In genomic region chr6:97699752-97700098, GRCm38 (mm10) we compare ENCODE assay signal across 21 mouse cellular contexts.
DNase-seq lines count a peak whose midpoint lies in the region; ATAC-seq and TF ChIP-seq lines count a peak whose summit lies in the region.
"Had no signal": no experiment of that assay in that cellular context is flagged by ENCODE, and none has a peak within 500 bp of the region (broad histone marks: within the 10 kb centered on the region; RNA-seq: fewer than 3 reads in every experiment).

No protein-coding gene starts in this region.

- H3K4me2 ChIP-seq in forebrain, embryonic 14.5 days (ENCODE audit: low read length): no peak overlapping the region
- no peak overlapping the region for H3K4me2 ChIP-seq in hindbrain, embryonic 16.5 days (ENCODE audit: low read length)
- H3K4me2 ChIP-seq in neural tube, embryonic 14.5 days (ENCODE audit: low read depth, low read length): no peak overlapping the region
- H3K4me2 ChIP-seq: kidney, embryonic 15.5 days; limb, embryonic 13.5 days; lung, embryonic 15.5 days had no signal

- H3K9ac ChIP-seq in forebrain, embryonic 14.5 days (ENCODE audit: low read length): no peak overlapping the region
- no peak overlapping the region for H3K9ac ChIP-seq in hindbrain, embryonic 16.5 days (ENCODE audit: low read depth, low read length)
- H3K9ac ChIP-seq in neural tube, embryonic 14.5 days (replicated peaks; ENCODE audit: low read depth, low read length): no peak overlapping the region
- H3K9ac ChIP-seq: kidney, embryonic 15.5 days; limb, embryonic 13.5 days; liver, embryonic 14.5 days; lung, embryonic 15.5 days had no signal

- no peaks in the 10 kb centered on the region for H3K4me1 ChIP-seq in forebrain, embryonic 14.5 days (ENCODE audit: control insufficient read depth, insufficient read depth, low read length)
- peaks cover 10% of the 10 kb centered on the region for H3K4me1 ChIP-seq in forebrain, embryonic 10.5 days
- peaks cover 4% of the 10 kb centered on the region for H3K4me1 ChIP-seq in hindbrain, embryonic 16.5 days (ENCODE audit: control insufficient read depth, insufficient read depth, low read depth, low read length)
- no peaks in the 10 kb centered on the region for H3K4me1 ChIP-seq in neural tube, embryonic 14.5 days (ENCODE audit: control insufficient read depth, insufficient read depth, low read length)
- H3K4me1 ChIP-seq: kidney, embryonic 15.5 days; limb, embryonic 13.5 days; lung, embryonic 15.5 days had no signal

- no peak overlapping the region for H3K4me3 ChIP-seq in forebrain, embryonic 14.5 days (ENCODE audit: low read depth, low read length)
- H3K4me3 ChIP-seq in forebrain, embryonic 10.5 days: no peak overlapping the region
- H3K4me3 ChIP-seq in layer of hippocampus, adult 2 months: no peak overlapping the region
- no peak overlapping the region for H3K4me3 ChIP-seq in hindbrain, embryonic 16.5 days (ENCODE audit: low read length)
- no peak overlapping the region for H3K4me3 ChIP-seq in neural tube, embryonic 14.5 days (ENCODE audit: low read depth, low read length)
- H3K4me3 ChIP-seq: kidney, embryonic 15.5 days; limb, embryonic 13.5 days; lung, embryonic 15.5 days had no signal

- no peak; the same call in 1 of the 2 replicates for ATAC-seq in forebrain, embryonic 14.5 days
- ATAC-seq in hindbrain, embryonic 16.5 days: peak; percentile 68
- ATAC-seq in neural tube, embryonic 14.5 days (ENCODE audit: low read depth): peak; percentile 51
- ATAC-seq in inflammation-experienced regulatory T-cells, adult 6 months: no peak
- ATAC-seq: intestine, embryonic 16.5 days had no signal

- no peak for DNase-seq in forebrain, embryonic 14.5 days (ENCODE audit: low spot score)
- no peak for DNase-seq in forebrain, embryonic 10.5 days (ENCODE audit: extremely low spot score, low spot score)
- no peak for DNase-seq in layer of hippocampus, adult 2 months (ENCODE audit: low spot score in 2 of 2)
- DNase-seq in layer of hippocampus, postnatal 36 days: no peak
- DNase-seq: adrenal gland, postnatal 14 days; cerebellum, adult 11-12 months; heart, postnatal 36 days; kidney, postnatal 4 days; right cerebral cortex, postnatal 14 days; spleen, adult 18-20 months; thymus, postnatal 25 days had no signal

- H3K27ac ChIP-seq in forebrain, embryonic 14.5 days (ENCODE audit: low read depth, low read length): peak overlapping the region; percentile 81
- no peak overlapping the region for H3K27ac ChIP-seq in forebrain, embryonic 10.5 days
- peak overlapping the region; percentile 62 for H3K27ac ChIP-seq in layer of hippocampus, adult 2 months
- no peak overlapping the region for H3K27ac ChIP-seq in hindbrain, embryonic 16.5 days (ENCODE audit: low read depth, low read length)
- H3K27ac ChIP-seq in neural tube, embryonic 14.5 days (ENCODE audit: low read depth, low read length): no peak overlapping the region; the same call in 1 of the 2 replicates
- H3K27ac ChIP-seq: kidney, embryonic 15.5 days; limb, embryonic 13.5 days; liver, embryonic 14.5 days; lung, embryonic 15.5 days; macrophage had no signal

- WGBS in forebrain, embryonic 14.5 days: 74% methylated on average over 3 of the region's 3 CpGs
- WGBS in forebrain, embryonic 10.5 days: 76% methylated on average over 3 of the region's 3 CpGs
- 70% methylated on average over 3 of the region's 3 CpGs for WGBS in hindbrain, embryonic 16.5 days
- 87% methylated on average over 3 of the region's 3 CpGs for WGBS in neural tube, embryonic 14.5 days

- H3K9me3 ChIP-seq in forebrain, embryonic 14.5 days (replicated peaks; ENCODE audit: control insufficient read depth, low read length): no peaks in the 10 kb centered on the region
- H3K9me3 ChIP-seq in forebrain, embryonic 10.5 days: no peaks in the 10 kb centered on the region
- H3K9me3 ChIP-seq in hindbrain, embryonic 16.5 days (ENCODE audit: control insufficient read depth, low read length): no peaks in the 10 kb centered on the region
- no peaks in the 10 kb centered on the region for H3K9me3 ChIP-seq in neural tube, embryonic 14.5 days (ENCODE audit: control insufficient read depth, low read length)
- H3K9me3 ChIP-seq: kidney, embryonic 15.5 days; limb, embryonic 13.5 days; lung, embryonic 15.5 days had no signal

- no peaks in the 10 kb centered on the region for H3K36me3 ChIP-seq in forebrain, embryonic 14.5 days (ENCODE audit: control insufficient read depth, insufficient read depth, low read length)
- no peaks in the 10 kb centered on the region for H3K36me3 ChIP-seq in forebrain, embryonic 10.5 days (replicated peaks)
- no peaks in the 10 kb centered on the region for H3K36me3 ChIP-seq in hindbrain, embryonic 16.5 days (ENCODE audit: control insufficient read depth, insufficient read depth, low read length)
- no peaks in the 10 kb centered on the region for H3K36me3 ChIP-seq in neural tube, embryonic 14.5 days (ENCODE audit: control insufficient read depth, insufficient read depth, low read length)
- H3K36me3 ChIP-seq: kidney, embryonic 15.5 days; limb, embryonic 13.5 days; lung, embryonic 15.5 days had no signal

- H3K27me3 ChIP-seq in forebrain, embryonic 14.5 days (replicated peaks; ENCODE audit: control insufficient read depth, insufficient read depth, low read length): no peaks in the 10 kb centered on the region
- H3K27me3 ChIP-seq in forebrain, embryonic 10.5 days (ENCODE audit: poor library complexity, severe bottlenecking): peaks cover 46% of the 10 kb centered on the region
- no peaks in the 10 kb centered on the region for H3K27me3 ChIP-seq in hindbrain, embryonic 16.5 days (replicated peaks; ENCODE audit: control insufficient read depth, insufficient read depth, low read length)
- H3K27me3 ChIP-seq in neural tube, embryonic 14.5 days (ENCODE audit: control insufficient read depth, insufficient read depth, low read length): no peaks in the 10 kb centered on the region
- H3K27me3 ChIP-seq: CH12.LX; kidney, embryonic 15.5 days; limb, embryonic 13.5 days; lung, embryonic 15.5 days had no signal

- TF ChIP-seq CTCF in layer of hippocampus, adult 2 months (conservative IDR thresholded peaks at IDR 0.05): no peak

Comparison
In these comparisons a context has a peak if more than half of its experiments do, and no peak if none do; other contexts are left out.
1. H3K27ac ChIP-seq: peak in forebrain, embryonic 14.5 days (single experiment) and layer of hippocampus, adult 2 months (single experiment); none in forebrain, embryonic 10.5 days (single experiment), hindbrain, embryonic 16.5 days (single experiment) and neural tube, embryonic 14.5 days (single experiment).
2. ATAC-seq: peak in hindbrain, embryonic 16.5 days (single experiment) and neural tube, embryonic 14.5 days (single experiment); none in forebrain, embryonic 14.5 days (single experiment) and inflammation-experienced regulatory T-cells, adult 6 months (single experiment).